Mouse (Mus musculus) heart, adult 2 months (tissue): ENCODE measurements around the gene Dnajb7. TPM values are rescaled to one million over a fixed set of nuclear protein-coding genes. Genes with fewer than 3 reads are reported as not detected.

Experiments
- DNase-seq, 2 experiments: peaks; one replicate each; pipeline ENCODE4 v3.0.0; 2021
- H3K27ac ChIP-seq: fragments of 200-600 bp; 2 replicates; pipeline ENCODE4 v1.8.1; 2022
- H3K27me3 ChIP-seq: fragments of 200-500 bp; 2 replicates; pipeline ENCODE4 v1.6.1; 2012; ENCODE audit warnings: mild to moderate bottlenecking, low read length, inconsistent platforms, mixed read lengths; ENCODE audit not compliant: control insufficient read depth, insufficient read depth
- H3K36me3 ChIP-seq: fragments of 200-500 bp; 2 replicates; pipeline ENCODE4 v1.6.1; 2012; ENCODE audit warnings: low read length, inconsistent platforms; ENCODE audit not compliant: control insufficient read depth, insufficient read depth
- H3K4me1 ChIP-seq: fragments of 200-500 bp; 2 replicates; pipeline ENCODE4 v1.6.1; 2011; ENCODE audit warnings: low read length; ENCODE audit not compliant: control insufficient read depth, insufficient read depth
- H3K4me3 ChIP-seq: fragments of 200-600 bp; 2 replicates; pipeline ENCODE4 v1.8.1; 2022
- H3K79me2 ChIP-seq: fragments of 200-500 bp; replicated peaks from 2 replicates; pipeline ENCODE4 v1.6.1; 2012; ENCODE audit warnings: mild to moderate bottlenecking, inconsistent platforms, low read length, moderate library complexity, mixed read lengths; ENCODE audit not compliant: control insufficient read depth, insufficient read depth
- H3K9ac ChIP-seq: fragments of 200-500 bp; 2 replicates; pipeline ENCODE4 v1.6.1; 2012; ENCODE audit warnings: low read depth, mild to moderate bottlenecking, control low read depth, inconsistent platforms, low read length, mixed read lengths
- CTCF ChIP-seq: fragments of 200-600 bp; IDR thresholded peaks from 2 replicates; pipeline ENCODE4 v1.8.1; 2022; ENCODE audit warnings: antibody characterized with exemption, mild to moderate bottlenecking, moderate library complexity
- EP300 ChIP-seq: fragments of 200-500 bp; IDR thresholded peaks from 2 replicates; pipeline ENCODE4 v1.6.1; 2011; ENCODE audit warnings: low read depth, low read length, control low read depth; ENCODE audit not compliant: insufficient read depth
- POLR2A ChIP-seq: fragments of 200-500 bp; IDR thresholded peaks from 2 replicates; pipeline ENCODE4 v1.6.1; 2011; ENCODE audit warnings: mild to moderate bottlenecking, low read depth, low read length, control low read depth; ENCODE audit not compliant: insufficient read depth
- WGBS: fragments of 180-500 bp; shearing (Covaris S2); methylation state at CpG from one replicate; pipeline ENCODE4 v1.1.7; 2018; 5-methylcytosine and 5-hydroxymethylcytosine counted together
- intact Hi-C: fragments of 180-260 bp; cut with DNase I; formaldehyde crosslinking; loops from one replicate; pipeline ENCODE4 v1.15.1; 2025
- polyA plus RNA-seq: library from polyadenylated mRNA; depleted of rRNA; stranded (reverse); fragments of >200 nt; gene quantifications from 2 replicates; pipeline ENCODE4 v1.2.3, GENCODE M21; 2012
- total RNA-seq, 2 experiments: library from RNA; stranded (reverse); gene quantifications; 2 replicates each; pipeline ENCODE4 v1.2.3; 2021

Gene Dnajb7
- total and polyA plus RNA-seq, 3 experiments: not detected

- intact Hi-C loops: no loop called here
- H3K4me3 ChIP-seq: no peak overlapping the region
- DNase-seq: no peak
- TF ChIP-seq POLR2A (no peak), EP300 (no peak), CTCF (no peak)
- H3K27ac ChIP-seq: no peak overlapping the region
- WGBS: 92% methylated on average over 2 of the region's 2 CpGs
- H3K79me2 ChIP-seq: no peaks in the 10 kb centered on the region
- H3K9ac ChIP-seq: no peak overlapping the region
- no peaks in the 10 kb centered on the region for H3K27me3 ChIP-seq
- no peaks in the 10 kb centered on the region for H3K4me1 ChIP-seq
- H3K36me3 ChIP-seq: no peaks in the 10 kb centered on the region; the same call in none of the 2 replicates
Observed at GRCm38 (mm10) chr15:81378845-81379244, 29.3 kb downstream of the Dnajb7 start.

GRCm38 (mm10) chr15:81374621-81375020 lies 33.5 kb downstream of the Dnajb7 start:
- peaks cover 4% of the 10 kb centered on the region for H3K36me3 ChIP-seq
- 87% methylated on average over 11 of the region's 11 CpGs for WGBS
- H3K4me1 ChIP-seq: no peaks in the 10 kb centered on the region
- no peak for DNase-seq
- no peaks in the 10 kb centered on the region for H3K79me2 ChIP-seq
- intact Hi-C loops: no loop called here
- no peaks in the 10 kb centered on the region for H3K27me3 ChIP-seq
- H3K9ac ChIP-seq: no peak overlapping the region
- no peak overlapping the region for H3K4me3 ChIP-seq
- H3K27ac ChIP-seq: no peak overlapping the region
- TF ChIP-seq POLR2A (no peak), CTCF (no peak)

GRCm38 (mm10) chr15:81370356-81370755 lies 37.7 kb downstream of the Dnajb7 start:
- Histone ChIP-seq H3K27ac (no peak overlapping the region), H3K4me3 (no peak overlapping the region), H3K4me1 (no peaks in the 10 kb centered on the region), H3K79me2 (no peaks in the 10 kb centered on the region), H3K36me3 (peaks cover 9% of the 10 kb centered on the region), H3K27me3 (no peaks in the 10 kb centered on the region), H3K9ac (no peak overlapping the region)
- TF ChIP-seq CTCF: no peak
- no peak for TF ChIP-seq EP300
- no peak for TF ChIP-seq POLR2A
- WGBS: 84% methylated on average over 1 of the region's 1 CpGs
- intact Hi-C loops: no loop called here
- no peak for DNase-seq

GRCm38 (mm10) chr15:81368601-81369000 lies 39.5 kb downstream of the Dnajb7 start:
- intact Hi-C loops: no loop called here
- H3K36me3 ChIP-seq: peaks cover 9% of the 10 kb centered on the region
- no peak for DNase-seq
- H3K9ac ChIP-seq: no peak overlapping the region
- no peaks in the 10 kb centered on the region for H3K79me2 ChIP-seq
- H3K4me3 ChIP-seq: no peak overlapping the region
- TF ChIP-seq CTCF (no peak), POLR2A (no peak), EP300 (no peak)
- WGBS: 92% methylated on average over 1 of the region's 1 CpGs
- H3K27me3 ChIP-seq: no peaks in the 10 kb centered on the region
- H3K27ac ChIP-seq: no peak overlapping the region
- H3K4me1 ChIP-seq: no peaks in the 10 kb centered on the region

GRCm38 (mm10) chr15:81366241-81366640 lies 41.9 kb downstream of the Dnajb7 start:
- no peaks in the 10 kb centered on the region for H3K4me1 ChIP-seq
- peaks cover 6% of the 10 kb centered on the region for H3K36me3 ChIP-seq
- no peak overlapping the region for H3K9ac ChIP-seq
- WGBS: 64% methylated on average over 4 of the region's 4 CpGs
- no peaks in the 10 kb centered on the region for H3K79me2 ChIP-seq
- intact Hi-C loops: no loop called here
- TF ChIP-seq CTCF (no peak), EP300 (no peak), POLR2A (no peak)
- no peaks in the 10 kb centered on the region for H3K27me3 ChIP-seq
- no peak overlapping the region for H3K27ac ChIP-seq
- H3K4me3 ChIP-seq: no peak overlapping the region
- DNase-seq: no peak

- no peaks in the 10 kb centered on the region for H3K27me3 ChIP-seq
- no peak overlapping the region for H3K27ac ChIP-seq
- H3K9ac ChIP-seq: no peak overlapping the region
- DNase-seq: no peak
- H3K4me3 ChIP-seq: no peak overlapping the region
- no peaks in the 10 kb centered on the region for H3K4me1 ChIP-seq
- intact Hi-C loops: no loop called here
- peaks cover 5% of the 10 kb centered on the region; the same call in 1 of the 2 replicates for H3K36me3 ChIP-seq
- WGBS: 66% methylated on average over 8 of the region's 8 CpGs
- H3K79me2 ChIP-seq: no peaks in the 10 kb centered on the region
- TF ChIP-seq EP300: no peak
- no peak for TF ChIP-seq POLR2A
- no peak for TF ChIP-seq CTCF
Observed at GRCm38 (mm10) chr15:81365246-81365645, 42.9 kb downstream of the Dnajb7 start.

- Histone ChIP-seq H3K4me3 (no peak overlapping the region), H3K9ac (no peak overlapping the region), H3K79me2 (0 out of 2 replicates have a peak, but pooled peaks cover 1% of the 10 kb centered on the region), H3K4me1 (peaks cover 6% of the 10 kb centered on the region), H3K36me3 (peaks cover 10% of the 10 kb centered on the region), H3K27ac (no peak overlapping the region), H3K27me3 (no peaks in the 10 kb centered on the region)
- 87% methylated on average over 1 of the region's 1 CpGs for WGBS
- TF ChIP-seq POLR2A: no peak
- no peak for TF ChIP-seq CTCF
- no peak for TF ChIP-seq EP300
- no peak for DNase-seq
- intact Hi-C loops: no loop called here
Observed at GRCm38 (mm10) chr15:81364271-81364670, 43.8 kb downstream of the Dnajb7 start.
